Comparison of ENCODE assay signal across 23 mouse cellular contexts in genomic region chr1:78032336-78032735, GRCm38 (mm10).
DNase-seq lines count a peak whose midpoint lies in the region; ATAC-seq and TF ChIP-seq lines count a peak whose summit lies in the region.
"Had no signal": no experiment of that assay in that cellular context is flagged by ENCODE, and none has a peak within 500 bp of the region (broad histone marks: within the 10 kb centered on the region; RNA-seq: fewer than 3 reads in every experiment).

No protein-coding gene starts in this region.

- no peak for DNase-seq in frontal cortex, postnatal 25 days (ENCODE audit: low spot score in 2 of 2)
- peak; percentile 1 to 29 for DNase-seq in left cerebral cortex, adult 9 months (ENCODE audit: low spot score in 2 of 2)
- no peak for DNase-seq in left cerebral cortex, adult 2 months (ENCODE audit: extremely low spot score in 1 of 2, low spot score in 2 of 2)
- peak; percentile 54 to 74 for DNase-seq in right cerebral cortex, postnatal 10 days (ENCODE audit: low spot score in 2 of 2)
- no peak for DNase-seq in right cerebral cortex, postnatal 36 days (ENCODE audit: low spot score in 2 of 2)
- DNase-seq in right cerebral cortex, postnatal 4 days: peak; percentile 31
- no peak for DNase-seq in gastrocnemius, adult 18-20 months (ENCODE audit: low spot score)
- DNase-seq: adrenal gland, postnatal 10 days; adrenal gland, postnatal 36 days; cerebellum, adult 11 months; cerebellum, adult 2 months; cerebellum, adult 9-11 months; cerebellum, postnatal 25 days; forebrain, postnatal 0 days; gastrocnemius, adult 2 months; gastrocnemius, postnatal 14 days had no signal

- no peak overlapping the region for H3K27ac ChIP-seq in left cerebral cortex, adult 2 months
- H3K27ac ChIP-seq: embryonic facial prominence, embryonic 12.5 days; embryonic facial prominence, embryonic 15.5 days; gastrocnemius, adult 2 months; hindbrain, embryonic 12.5 days; hindbrain, embryonic 15.5 days had no signal

- H3K4me3 ChIP-seq in left cerebral cortex, adult 2 months: no peak overlapping the region
- H3K4me3 ChIP-seq: embryonic facial prominence, embryonic 12.5 days; embryonic facial prominence, embryonic 15.5 days; gastrocnemius, adult 2 months; hindbrain, embryonic 12.5 days; hindbrain, embryonic 15.5 days had no signal

- no peak for TF ChIP-seq CTCF in left cerebral cortex, adult 2 months (IDR thresholded peaks at IDR 0.05)

- ATAC-seq in frontal cortex, adult (ENCODE audit: low TSS enrichment): peak; percentile 44; the same call in 1 of the 2 replicates
- ATAC-seq: forebrain, embryonic 14.5 days; forebrain, postnatal 0 days; Patski had no signal

- intact Hi-C loops in left cerebral cortex, adult 2 months (cut with DNase I): no loop called here

Comparison
In these comparisons a context has a peak if more than half of its experiments do, and no peak if none do; other contexts are left out.
1. DNase-seq: peak in left cerebral cortex, adult 9 months (2 of 2), right cerebral cortex, postnatal 10 days (2 of 2) and right cerebral cortex, postnatal 4 days (single experiment); none in frontal cortex, postnatal 25 days (0 of 2), left cerebral cortex, adult 2 months (0 of 2), right cerebral cortex, postnatal 36 days (0 of 2) and gastrocnemius, adult 18-20 months (single experiment).